Mouse (Mus musculus): ENCODE measurements around the gene Cltb. TPM values are rescaled to one million over a fixed set of nuclear protein-coding genes. Genes with fewer than 3 reads are reported as not detected.
"Not testable (repeated sequence)": the region's sequence is repeated elsewhere in the genome, so short reads cannot be mapped to it uniquely, and the experiment has no call there.

The Cltb gene
- 206 and 226 TPM in 2 replicates for polyA plus RNA-seq (2015; fragmentation: Nextera tagmentation; extraction: Ambion mirVana)

GRCm38 (mm10) chr13:54610972-54611754, at the start of gene Cltb:
Cltb (minus strand) TSS chr13:54611344.
- WGBS = 1% methylated on average over 59 of the region's 66 CpGs
- no peaks in the 10 kb centered on the region for H3K27me3 ChIP-seq
- ATAC-seq (ENCODE audit: low FRiP score, low read depth) = peak; percentile 74
- peak within 1 kb of the TSS; percentile 91 for H3K9ac ChIP-seq
- peak within 1 kb of the TSS; percentile 85 for H3K4me2 ChIP-seq
- H3K4me3 ChIP-seq = peak within 1 kb of the TSS; percentile 81
- H3K4me1 ChIP-seq (replicated peaks) = peaks cover 33% of the 10 kb centered on the region
- no peaks in the 10 kb centered on the region for H3K9me3 ChIP-seq
- 0 out of 2 replicates have a peak, but pooled peaks cover 3% of the 10 kb centered on the region for H3K36me3 ChIP-seq
- H3K27ac ChIP-seq (replicated peaks) = peak within 1 kb of the TSS; percentile 88

- no peak for ATAC-seq (ENCODE audit: low FRiP score, low read depth)
- Histone ChIP-seq H3K4me1 (replicated peaks) (no peaks in the 10 kb centered on the region), H3K9ac (no peak overlapping the region), H3K4me2 (no peak overlapping the region), H3K4me3 (no peak overlapping the region), H3K27me3 (no peaks in the 10 kb centered on the region), H3K27ac (replicated peaks) (no peak overlapping the region), H3K36me3 (peaks cover 62% of the 10 kb centered on the region), H3K9me3 (no peaks in the 10 kb centered on the region)
- WGBS = 51% methylated on average over 5 of the region's 5 CpGs
Observed at GRCm38 (mm10) chr13:54660877-54661276, 49.7 kb upstream of the Cltb start.

- Histone ChIP-seq H3K27ac (replicated peaks) (no peak overlapping the region), H3K4me3 (no peak overlapping the region), H3K4me2 (no peak overlapping the region), H3K4me1 (replicated peaks) (no peaks in the 10 kb centered on the region), H3K27me3 (no peaks in the 10 kb centered on the region), H3K9ac (no peak overlapping the region), H3K36me3 (peaks cover 85% of the 10 kb centered on the region), H3K9me3 (no peaks in the 10 kb centered on the region)
- no peak for ATAC-seq (ENCODE audit: low FRiP score, low read depth)
- WGBS = 97% methylated on average over 3 of the region's 3 CpGs
Observed at GRCm38 (mm10) chr13:54650461-54650860, 39.3 kb upstream of the Cltb start.

- Histone ChIP-seq H3K4me2 (no peak overlapping the region), H3K36me3 (peaks cover 10% of the 10 kb centered on the region), H3K4me1 (replicated peaks) (no peaks in the 10 kb centered on the region), H3K9ac (no peak overlapping the region), H3K27me3 (no peaks in the 10 kb centered on the region), H3K4me3 (no peak overlapping the region), H3K27ac (replicated peaks) (no peak overlapping the region), H3K9me3 (no peaks in the 10 kb centered on the region)
- 94% methylated on average over 3 of the region's 3 CpGs for WGBS
- ATAC-seq (ENCODE audit: low FRiP score, low read depth) = no peak
Observed at GRCm38 (mm10) chr13:54635011-54635410, 23.9 kb upstream of the Cltb start.

- Histone ChIP-seq H3K4me2 (no peak overlapping the region), H3K27me3 (no peaks in the 10 kb centered on the region), H3K4me3 (no peak overlapping the region), H3K4me1 (replicated peaks) (no peaks in the 10 kb centered on the region), H3K27ac (replicated peaks) (no peak overlapping the region), H3K36me3 (peaks cover 3% of the 10 kb centered on the region; the same call in 1 of the 2 replicates), H3K9me3 (no peaks in the 10 kb centered on the region), H3K9ac (no peak overlapping the region)
- ATAC-seq (ENCODE audit: low FRiP score, low read depth) = no peak
- 78% methylated on average over 3 of the region's 3 CpGs for WGBS
Observed at GRCm38 (mm10) chr13:54632731-54633277, 21.7 kb upstream of the Cltb start.

- H3K4me2 ChIP-seq = no peak overlapping the region
- peaks cover 8% of the 10 kb centered on the region; the same call in 1 of the 2 replicates for H3K4me1 ChIP-seq (replicated peaks)
- no peaks in the 10 kb centered on the region for H3K36me3 ChIP-seq
- no peak for ATAC-seq (ENCODE audit: low FRiP score, low read depth)
- H3K27me3 ChIP-seq = no peaks in the 10 kb centered on the region
- no peak overlapping the region for H3K27ac ChIP-seq (replicated peaks)
- no peak overlapping the region for H3K9ac ChIP-seq
- H3K4me3 ChIP-seq = no peak overlapping the region
- no peaks in the 10 kb centered on the region for H3K9me3 ChIP-seq
- WGBS = 87% methylated on average over 4 of the region's 4 CpGs
Observed at GRCm38 (mm10) chr13:54629128-54629527, 18.0 kb upstream of the Cltb start.

GRCm38 (mm10) chr13:54621960-54622521, 10.9 kb upstream of the Cltb start:
- Histone ChIP-seq H3K27me3 (no peaks in the 10 kb centered on the region), H3K9me3 (no peaks in the 10 kb centered on the region), H3K4me2 (peak overlapping the region; percentile 95), H3K4me3 (peak overlapping the region; percentile 98), H3K36me3 (no peaks in the 10 kb centered on the region), H3K27ac (replicated peaks) (peak overlapping the region; percentile 94), H3K4me1 (replicated peaks) (peaks cover 25% of the 10 kb centered on the region), H3K9ac (peak overlapping the region; percentile 93)
- 2% methylated on average over 27 of the region's 27 CpGs for WGBS
- peak; percentile 80 for ATAC-seq (ENCODE audit: low FRiP score, low read depth)

GRCm38 (mm10) chr13:54621155-54621932, 10.2 kb upstream of the Cltb start, which contains the start of gene Faf2:
Faf2 (plus strand) TSS chr13:54621784.
- peaks cover 25% of the 10 kb centered on the region for H3K4me1 ChIP-seq (replicated peaks)
- peak within 1 kb of the TSS; percentile 95 for H3K4me2 ChIP-seq
- H3K4me3 ChIP-seq = peak within 1 kb of the TSS; percentile 98
- peak within 1 kb of the TSS; percentile 94 for H3K27ac ChIP-seq (replicated peaks)
- ATAC-seq (ENCODE audit: low FRiP score, low read depth) = peak; percentile 97
- no peaks in the 10 kb centered on the region for H3K36me3 ChIP-seq
- peak within 1 kb of the TSS; percentile 93 for H3K9ac ChIP-seq
- H3K27me3 ChIP-seq = no peaks in the 10 kb centered on the region
- no peaks in the 10 kb centered on the region for H3K9me3 ChIP-seq
- 11% methylated on average over 44 of the region's 44 CpGs for WGBS

- H3K27me3 ChIP-seq = no peaks in the 10 kb centered on the region
- H3K4me1 ChIP-seq (replicated peaks) = no peaks in the 10 kb centered on the region
- H3K4me3 ChIP-seq = no peak overlapping the region
- H3K9me3 ChIP-seq = no peaks in the 10 kb centered on the region
- 77% methylated on average over 6 of the region's 6 CpGs for WGBS
- H3K9ac ChIP-seq = no peak overlapping the region
- H3K4me2 ChIP-seq = no peak overlapping the region
- no peaks in the 10 kb centered on the region for H3K36me3 ChIP-seq
- H3K27ac ChIP-seq (replicated peaks) = no peak overlapping the region
- no peak for ATAC-seq (ENCODE audit: low FRiP score, low read depth)
Observed at GRCm38 (mm10) chr13:54616998-54617397, 5.9 kb upstream of the Cltb start.

- ATAC-seq (ENCODE audit: low FRiP score, low read depth) = no peak
- Histone ChIP-seq H3K4me1 (replicated peaks) (peaks cover 5% of the 10 kb centered on the region; the same call in 1 of the 2 replicates), H3K36me3 (no peaks in the 10 kb centered on the region), H3K27me3 (no peaks in the 10 kb centered on the region), H3K9ac (no peak overlapping the region), H3K27ac (replicated peaks) (no peak overlapping the region), H3K4me2 (no peak overlapping the region), H3K9me3 (no peaks in the 10 kb centered on the region), H3K4me3 (no peak overlapping the region)
- 86% methylated on average over 8 of the region's 8 CpGs for WGBS
Observed at GRCm38 (mm10) chr13:54616307-54616706, 5.2 kb upstream of the Cltb start.

- H3K4me3 ChIP-seq; H3K27ac ChIP-seq (replicated peaks); H3K9ac ChIP-seq; H3K4me2 ChIP-seq; ATAC-seq (ENCODE audit: low FRiP score, low read depth); H3K9me3 ChIP-seq; H3K36me3 ChIP-seq; H3K27me3 ChIP-seq: not testable (repeated sequence)
- WGBS = 88% methylated on average over 8 of the region's 8 CpGs
- H3K4me1 ChIP-seq (replicated peaks) = peaks cover 31% of the 10 kb centered on the region
Observed at GRCm38 (mm10) chr13:54613141-54613540, 2.0 kb upstream of the Cltb start.

Measured in hindbrain, embryonic 15.5 days (tissue).